Mouse (Mus musculus): ENCODE results near the gene Zap70.

DNA sequence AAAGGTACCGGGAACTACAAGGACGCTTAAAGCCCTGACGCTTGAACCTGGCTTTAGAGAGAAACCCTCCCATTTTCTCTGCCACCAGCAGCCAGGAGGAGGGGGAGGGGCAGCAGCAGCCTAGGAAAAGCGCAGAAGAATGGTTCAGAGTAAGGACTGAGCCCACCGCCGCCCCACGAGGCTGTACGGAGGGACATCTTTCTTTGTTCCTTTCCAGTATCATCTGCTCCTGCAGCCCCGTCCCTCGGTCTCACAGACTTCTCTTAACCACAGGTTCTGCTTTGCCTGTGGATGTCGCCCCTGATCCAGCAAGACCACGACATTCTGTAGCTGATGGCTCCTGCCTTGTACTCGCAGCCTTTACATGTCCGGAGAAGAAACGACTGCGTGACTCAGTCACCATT lies 23.6 kb downstream of the Zap70 start:
- no peak for TF ChIP-seq ZC3H11A (IDR thresholded peaks at IDR 0.05; ENCODE audit: borderline replicate concordance, low read depth, low read length)
- no peak for TF ChIP-seq CHD2 (IDR thresholded peaks at IDR 0.05; ENCODE audit: low read depth, low read length)
- TF ChIP-seq MAFK (IDR thresholded peaks at IDR 0.05; ENCODE audit: insufficient read depth, low read depth, low read length), result no peak
- no peak for TF ChIP-seq ZNF384 (IDR thresholded peaks at IDR 0.05; ENCODE audit: low read depth, low read length)

Data from ES-E14 (cell line).